In the genomic region with DNA sequence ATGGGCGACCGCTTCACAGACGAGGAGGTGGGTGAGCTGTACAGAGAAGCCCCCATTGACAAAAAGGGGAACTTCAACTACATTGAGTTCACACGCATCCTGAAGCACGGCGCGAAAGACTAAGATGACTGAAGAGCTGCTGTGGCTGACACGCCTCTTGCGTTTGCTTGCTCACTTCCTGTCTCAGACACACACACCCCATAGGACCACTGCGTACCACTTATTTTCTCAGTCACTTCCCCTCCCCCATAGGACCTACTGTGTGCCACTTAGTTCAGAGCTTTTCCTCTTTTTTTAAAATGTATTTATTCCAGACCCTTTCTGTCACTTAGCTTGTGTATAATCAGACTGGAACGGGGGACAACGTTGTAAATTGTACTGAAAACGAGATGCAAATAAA, we compare ENCODE assay signal across 17 mouse cellular contexts. TPM values are rescaled to one million over a fixed set of nuclear protein-coding genes. Genes with fewer than 3 reads are reported as not detected.
DNase-seq lines count a peak whose midpoint lies in the region; ATAC-seq lines count a peak whose summit lies in the region.
"Had no signal": no experiment of that assay in that cellular context is flagged by ENCODE, and none has a peak within 500 bp of the region (broad histone marks: within the 10 kb centered on the region; RNA-seq: fewer than 3 reads in every experiment).

No protein-coding gene starts in this region.

- DNase-seq in B cell, adult 2 months, result peak; percentile 30 to 44
- peak; percentile 25 for DNase-seq in thymus, postnatal 25 days
- DNase-seq in heart, postnatal 4 days, result no peak
- no peak for DNase-seq in ovary, postnatal 14 days (ENCODE audit: low spot score)
- no peak for DNase-seq in layer of hippocampus, adult 18-20 months (ENCODE audit: low spot score in 2 of 2)
- DNase-seq: adrenal gland, postnatal 10 days; cerebellum, adult 11-12 months; cerebellum, adult 9-11 months; gastrocnemius, postnatal 10 days; kidney, adult 11 months; kidney, postnatal 14 days; liver; lung, embryonic 14.5 days; lung, postnatal 14 days had no signal

- ATAC-seq in granulocyte monocyte progenitor cell, adult 5-6 weeks (replicated peaks; ENCODE audit: poor library complexity, severe bottlenecking), result peak; percentile 55
- ATAC-seq in neutrophil, adult 5-6 weeks (ENCODE audit: extremely low read depth, insufficient number of reproducible peaks, low FRiP score, poor library complexity, severe bottlenecking), result peak; percentile 56
- ATAC-seq in inflammation-experienced regulatory T-cells, adult 6 months, result no peak

RNA-seq across cellular contexts. Expression of a gene that starts 53.2 kb away (rescaled TPM):
- total RNA-seq in granulocyte monocyte progenitor cell, adult 5-6 weeks (2014; fragmentation: Nextera tagmentation), result 66.1 and 76.1 TPM in 2 replicates
- total RNA-seq in granulocyte monocyte progenitor cell, adult 5-6 weeks (2017), result 65.8 and 68.6 TPM in 2 replicates
- total RNA-seq in neutrophil, adult 5-6 weeks (2017), result 6.9 and 8.8 TPM in 2 replicates
- 10 to 100 TPM; 14.7 to 18.2 TPM for total RNA-seq in heart, postnatal 4 days (2021)
- total RNA-seq in layer of hippocampus, adult 18-20 months (2021), result 100 to 1,000 TPM; 109 to 111 TPM
- 10 to 100 TPM; 31.4 to 71.7 (median 56.0) TPM for polyA plus RNA-seq in inflammation-experienced regulatory T-cells, adult 6 months (2017; shearing (Covaris generic))

Comparison
In these comparisons a context has a peak if more than half of its experiments do, and no peak if none do; other contexts are left out.
1. DNase-seq: peak in B cell, adult 2 months (2 of 2) and thymus, postnatal 25 days (single experiment); none in heart, postnatal 4 days (single experiment), ovary, postnatal 14 days (single experiment) and layer of hippocampus, adult 18-20 months (0 of 2).